Mouse (Mus musculus): ENCODE data around the gene Nubp1. TPM values are rescaled to one million over a fixed set of nuclear protein-coding genes. Genes with fewer than 3 reads are reported as not detected.

The Nubp1 gene
- total and polyA plus RNA-seq, 3 experiments: 152 to 169 (median 162) TPM

DNA sequence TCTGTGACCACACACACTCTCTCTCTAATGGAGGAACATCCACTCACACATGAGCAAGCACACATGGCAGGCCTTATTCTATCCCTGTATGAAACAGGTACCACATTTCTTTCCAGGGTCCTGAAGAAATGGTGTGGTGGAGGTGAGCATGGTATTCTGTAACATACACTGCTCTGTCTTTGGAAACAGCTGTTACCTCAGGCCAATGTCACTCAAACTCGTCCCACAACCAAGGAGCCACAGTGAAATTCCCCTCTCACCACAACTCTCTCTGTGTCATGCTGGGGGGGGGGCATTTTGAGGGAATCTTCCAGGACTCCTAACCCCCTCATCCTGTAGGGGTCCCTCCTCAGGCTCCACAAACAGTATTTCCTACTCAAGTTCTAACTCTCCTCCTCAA, 20.2 kb downstream of the Nubp1 start:
- dilution Hi-C loops (cut with MboI; ENCODE audit: extremely low pct_ligation_motif_present, extremely low pct_unique_long_range_greater_than_20kb, low sequenced_read_pairs): no loop called here

DNA sequence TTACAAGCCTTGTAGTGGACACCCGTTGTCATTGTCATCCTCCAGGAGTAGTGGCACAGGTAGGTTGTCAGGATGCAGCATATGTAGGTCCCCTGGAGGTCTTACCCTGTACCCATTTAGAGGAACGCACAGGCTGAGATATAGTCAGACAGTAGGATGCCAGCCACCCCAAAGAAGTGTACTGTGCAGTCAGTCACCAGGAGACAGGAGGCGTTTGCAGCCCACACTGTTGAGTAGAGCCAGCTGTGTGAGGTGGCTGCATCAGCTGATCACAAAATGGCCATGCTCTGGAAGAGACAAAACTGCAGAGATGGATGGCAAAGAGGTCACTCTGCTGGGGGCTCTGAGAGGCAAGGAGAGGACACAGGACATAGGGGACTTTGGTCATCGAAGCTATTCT, 20.6 kb downstream of the Nubp1 start:
- in situ Hi-C loops (cut with MboI; ENCODE audit: low pct_ligation_motif_present, low pct_unique_long_range_greater_than_20kb, low sequenced_read_pairs) (no loop called here), dilution Hi-C loops (cut with MboI; ENCODE audit: extremely low pct_ligation_motif_present, extremely low pct_unique_long_range_greater_than_20kb, low sequenced_read_pairs) (no loop called here)
- H3K27ac ChIP-seq (ENCODE audit: insufficient read depth, low read depth): peak overlapping the region; percentile 23; the same call in 1 of the 2 replicates
- H3K4me3 ChIP-seq (replicated peaks in 1 of 3; ENCODE audit: low read depth in 2 of 3, low read length in 2 of 3, poor library complexity in 1 of 3): peak overlapping the region in 1 of 3 experiments; percentile 8
- DNase-seq (ENCODE audit: extremely low read depth): no peak
- H3K4me1 ChIP-seq (ENCODE audit: control insufficient read depth in 1 of 2, insufficient read depth in 2 of 2): peaks cover 34 to 80% of the 10 kb centered on the region in 2 experiments
- H3K9me3 ChIP-seq (replicated peaks; ENCODE audit: low read length): no peaks in the 10 kb centered on the region
- TF ChIP-seq NELFE (IDR thresholded peaks at IDR 0.05; ENCODE audit: low read depth, low read length) (0 out of 2 replicates have a peak, but pooled peaks have one; percentile 5), ETS1 (conservative IDR thresholded peaks at IDR 0.05; ENCODE audit: low read depth, low read length) (peak; percentile 42), EP300 (IDR thresholded peaks at IDR 0.05; ENCODE audit: low read length) (no peak), ZNF384 (IDR thresholded peaks at IDR 0.05; ENCODE audit: low read depth, low read length) (no peak), TBP (conservative IDR thresholded peaks at IDR 0.05; ENCODE audit: low read depth, low read length) (0 out of 2 replicates have a peak, but pooled peaks have one; percentile 1)
- H3K4me2 ChIP-seq (ENCODE audit: insufficient read depth, low read depth, poor library complexity, severe bottlenecking): no peak overlapping the region
- H3K9ac ChIP-seq (ENCODE audit: insufficient read depth, low read depth): no peak overlapping the region
- H3K79me2 ChIP-seq (replicated peaks; ENCODE audit: control insufficient read depth, extremely low read depth, insufficient read depth, poor library complexity, severe bottlenecking): no peaks in the 10 kb centered on the region
- no peaks in the 10 kb centered on the region for H3K27me3 ChIP-seq (replicated peaks)
- H3K36me3 ChIP-seq (replicated peaks in 1 of 2; ENCODE audit: control insufficient read depth in 1 of 2, insufficient read depth in 1 of 2, low read length in 1 of 2): peaks cover 0 to 12% of the 10 kb centered on the region in 2 experiments

More for the DNA sequence above, 20.2 kb downstream of the Nubp1 start:
- no peaks in the 10 kb centered on the region for H3K79me2 ChIP-seq (replicated peaks; ENCODE audit: control insufficient read depth, extremely low read depth, insufficient read depth, poor library complexity, severe bottlenecking)
- no peak for DNase-seq (ENCODE audit: extremely low read depth)
- H3K27me3 ChIP-seq (replicated peaks): no peaks in the 10 kb centered on the region
- peaks cover 0 to 17% of the 10 kb centered on the region in 2 experiments for H3K36me3 ChIP-seq (replicated peaks in 1 of 2; ENCODE audit: control insufficient read depth in 1 of 2, insufficient read depth in 1 of 2, low read length in 1 of 2)
- H3K4me3 ChIP-seq (replicated peaks in 1 of 3; ENCODE audit: low read depth in 2 of 3, low read length in 2 of 3, poor library complexity in 1 of 3): no peak overlapping the region
- H3K9ac ChIP-seq (ENCODE audit: insufficient read depth, low read depth): no peak overlapping the region
- H3K4me2 ChIP-seq (ENCODE audit: insufficient read depth, low read depth, poor library complexity, severe bottlenecking): no peak overlapping the region
- H3K9me3 ChIP-seq (replicated peaks; ENCODE audit: low read length): no peaks in the 10 kb centered on the region
- in situ Hi-C loops (cut with MboI; ENCODE audit: low pct_ligation_motif_present, low pct_unique_long_range_greater_than_20kb, low sequenced_read_pairs): no loop called here
- TF ChIP-seq ETS1 (conservative IDR thresholded peaks at IDR 0.05; ENCODE audit: low read depth, low read length) (peak; percentile 61), MXI1 (IDR thresholded peaks at IDR 0.05; ENCODE audit: low read depth, low read length) (no peak), CHD1 (IDR thresholded peaks at IDR 0.05; ENCODE audit: low read depth, low read length) (no peak), SIN3A (IDR thresholded peaks at IDR 0.05; ENCODE audit: low read length) (0 out of 2 replicates have a peak, but pooled peaks have one; percentile 2), POLR2AphosphoS2 (IDR thresholded peaks at IDR 0.05; ENCODE audit: low read depth, low read length) (no peak)
- peak overlapping the region; percentile 5; the same call in 1 of the 2 replicates for H3K27ac ChIP-seq (ENCODE audit: insufficient read depth, low read depth)
- H3K4me1 ChIP-seq (ENCODE audit: control insufficient read depth in 1 of 2, insufficient read depth in 2 of 2): peaks cover 34 to 80% of the 10 kb centered on the region in 2 experiments

GRCm38 (mm10) chr16:10433344-10433743, 21.6 kb downstream of the Nubp1 start:
- Histone ChIP-seq H3K79me2 (replicated peaks; ENCODE audit: control insufficient read depth, extremely low read depth, insufficient read depth, poor library complexity, severe bottlenecking) (no peaks in the 10 kb centered on the region), H3K36me3 (replicated peaks in 1 of 2; ENCODE audit: control insufficient read depth in 1 of 2, insufficient read depth in 1 of 2, low read length in 1 of 2) (peaks cover 0 to 4% of the 10 kb centered on the region in 2 experiments), H3K9ac (ENCODE audit: insufficient read depth, low read depth) (no peak overlapping the region), H3K27ac (ENCODE audit: insufficient read depth, low read depth) (no peak overlapping the region), H3K9me3 (replicated peaks; ENCODE audit: low read length) (no peaks in the 10 kb centered on the region), H3K4me3 (replicated peaks in 1 of 3; ENCODE audit: low read depth in 2 of 3, low read length in 2 of 3, poor library complexity in 1 of 3) (peak overlapping the region in 1 of 3 experiments; percentile 10), H3K4me2 (ENCODE audit: insufficient read depth, low read depth, poor library complexity, severe bottlenecking) (no peak overlapping the region), H3K4me1 (ENCODE audit: control insufficient read depth in 1 of 2, insufficient read depth in 2 of 2) (peaks cover 34 to 83% of the 10 kb centered on the region in 2 experiments), H3K27me3 (replicated peaks) (no peaks in the 10 kb centered on the region)
- in situ Hi-C loops (cut with MboI; ENCODE audit: low pct_ligation_motif_present, low pct_unique_long_range_greater_than_20kb, low sequenced_read_pairs): no loop called here
- DNase-seq (ENCODE audit: extremely low read depth): no peak
- dilution Hi-C loops (cut with MboI; ENCODE audit: extremely low pct_ligation_motif_present, extremely low pct_unique_long_range_greater_than_20kb, low sequenced_read_pairs): no loop called here
- TF ChIP-seq ELF1 (IDR thresholded peaks at IDR 0.05; ENCODE audit: low read depth, low read length) (no peak), SMC3 (IDR thresholded peaks at IDR 0.05; ENCODE audit: low read depth, low read length) (no peak), ZMIZ1 (IDR thresholded peaks at IDR 0.05; ENCODE audit: low read depth, low read length) (no peak), JUND (conservative IDR thresholded peaks at IDR 0.05; ENCODE audit: low read depth, low read length) (no peak), ETS1 (conservative IDR thresholded peaks at IDR 0.05; ENCODE audit: low read depth, low read length) (peak; percentile 39; the same call in 1 of the 2 replicates), IRF4 (IDR thresholded peaks at IDR 0.05; ENCODE audit: low read depth, low read length) (peak; percentile 56; the same call in 1 of the 2 replicates), UBTF (IDR thresholded peaks at IDR 0.05; ENCODE audit: low read depth, low read length) (no peak), ZNF384 (IDR thresholded peaks at IDR 0.05; ENCODE audit: low read depth, low read length) (peak; percentile 87), USF2 (conservative IDR thresholded peaks at IDR 0.05; ENCODE audit: low read depth, low read length) (no peak), EP300 (IDR thresholded peaks at IDR 0.05; ENCODE audit: low read length) (0 out of 2 replicates have a peak, but pooled peaks have one; percentile 17), CHD1 (IDR thresholded peaks at IDR 0.05; ENCODE audit: low read depth, low read length) (no peak), NELFE (IDR thresholded peaks at IDR 0.05; ENCODE audit: low read depth, low read length) (no peak), E2F4 (IDR thresholded peaks at IDR 0.05; ENCODE audit: insufficient replicate concordance, low read depth, low read length) (no peak)
